Mouse (Mus musculus) MEL (cell line): ENCODE results near the gene Atf7ip. TPM values are rescaled to one million over a fixed set of nuclear protein-coding genes. Genes with fewer than 3 reads are reported as not detected.

Experiments used
- DNase-seq: peaks from one replicate; pipeline ENCODE4 v3.0.0; 2011; ENCODE audit warnings: low read depth, low spot score
- H3K27ac ChIP-seq: 2 replicates; pipeline ENCODE4 v1.5.1; 2012; ENCODE audit warnings: low read depth, mild to moderate bottlenecking, control low read depth, low read length, moderate library complexity; ENCODE audit not compliant: control insufficient read depth
- H3K27me3 ChIP-seq, 2 experiments: fragments of 150-350 bp in 1 of 2; sonication (generic) in 1 of 2; 2 replicates each; pipeline ENCODE4 v1.6.1; 2012; ENCODE audit warnings: low read length in 2 of 2, mild to moderate bottlenecking in 2 of 2, improper control_type of control experiment in 1 of 2, moderate library complexity in 1 of 2; ENCODE audit not compliant: insufficient read depth in 2 of 2, control insufficient read depth in 1 of 2
- H3K36me3 ChIP-seq, 2 experiments: 2 replicates each; pipeline ENCODE4 v1.6.1; 2012 to 2014; ENCODE audit warnings: low read length in 2 of 2, improper control_type of control experiment in 1 of 2, inconsistent platforms in 1 of 2, mild to moderate bottlenecking in 1 of 2; ENCODE audit not compliant: insufficient read depth in 2 of 2, control insufficient read depth in 1 of 2
- H3K4me1 ChIP-seq, 2 experiments: fragments of 150-350 bp in 1 of 2; sonication (generic) in 1 of 2; 2 replicates each; pipeline ENCODE4 v1.6.1; 2012; ENCODE audit warnings: low read length in 2 of 2, improper control_type of control experiment in 1 of 2, mild to moderate bottlenecking in 1 of 2; ENCODE audit not compliant: insufficient read depth in 2 of 2, control insufficient read depth in 1 of 2
- H3K4me3 ChIP-seq, 2 experiments: fragments of 150-350 bp in 1 of 2; sonication (generic) in 1 of 2; 2 replicates each; pipeline ENCODE4 v1.5.1; 2012; ENCODE audit warnings: low read depth in 2 of 2, low read length in 2 of 2, mild to moderate bottlenecking in 2 of 2, moderate library complexity in 2 of 2, control low read depth in 1 of 2, improper control_type of control experiment in 1 of 2; ENCODE audit not compliant: control insufficient read depth in 1 of 2, insufficient read depth in 1 of 2
- H3K79me2 ChIP-seq: 2 replicates; pipeline ENCODE4 v1.6.1; 2012; ENCODE audit warnings: mild to moderate bottlenecking, low read length, moderate library complexity; ENCODE audit not compliant: control insufficient read depth, poor library complexity, insufficient read depth
- H3K9ac ChIP-seq: 2 replicates; pipeline ENCODE4 v1.6.1; 2012; ENCODE audit warnings: low read depth, mild to moderate bottlenecking, control low read depth, low read length, moderate library complexity; ENCODE audit not compliant: control insufficient read depth, poor library complexity, severe bottlenecking
- H3K9me3 ChIP-seq: fragments of 150-350 bp; sonication (generic); replicated peaks from 2 replicates; pipeline ENCODE4 v1.6.1; 2012; ENCODE audit warnings: mild to moderate bottlenecking, low read length, improper control_type of control experiment, moderate library complexity; ENCODE audit not compliant: insufficient read depth
- CHD1 ChIP-seq: IDR thresholded peaks from 2 replicates; pipeline ENCODE4 v1.6.1; 2012; ENCODE audit warnings: low read depth, mild to moderate bottlenecking, inconsistent platforms, low read length, improper control_type of control experiment
- CHD2 ChIP-seq: IDR thresholded peaks from 2 replicates; pipeline ENCODE4 v1.6.1; 2011; ENCODE audit warnings: low read length, improper control_type of control experiment
- CTCF ChIP-seq, 3 experiments: IDR thresholded peaks in 2 of 3; conservative IDR thresholded peaks in 1 of 3; 2 replicates each; pipeline ENCODE4 v1.5.1; 2011 to 2012; ENCODE audit warnings: low read length in 3 of 3, low read depth in 2 of 3, mild to moderate bottlenecking in 2 of 3, improper control_type of control experiment in 1 of 3, inconsistent platforms in 1 of 3, mixed read lengths in 1 of 3, moderate library complexity in 1 of 3; ENCODE audit not compliant: control insufficient read depth in 1 of 3, insufficient read depth in 1 of 3, poor library complexity in 1 of 3, severe bottlenecking in 1 of 3
- GATA1 ChIP-seq: IDR thresholded peaks from 2 replicates; pipeline ENCODE4 v1.6.1; 2011; ENCODE audit warnings: low read depth, low read length, improper control_type of control experiment
- HCFC1 ChIP-seq: IDR thresholded peaks from 2 replicates; pipeline ENCODE4 v1.6.1; 2012; ENCODE audit warnings: low read depth, mild to moderate bottlenecking, inconsistent platforms, low read length, improper control_type of control experiment, moderate library complexity
- NELFE ChIP-seq: IDR thresholded peaks from 2 replicates; pipeline ENCODE4 v1.6.1; 2011; ENCODE audit warnings: low read depth, low read length, improper control_type of control experiment
- POLR2A ChIP-seq, 2 experiments: IDR thresholded peaks; 2 replicates each; pipeline ENCODE4 v1.6.1; 2011 to 2012; ENCODE audit warnings: low read length in 2 of 2, mild to moderate bottlenecking in 2 of 2, control low read depth in 1 of 2, improper control_type of control experiment in 1 of 2, low read depth in 1 of 2, moderate library complexity in 1 of 2; ENCODE audit not compliant: control insufficient read depth in 1 of 2, insufficient read depth in 1 of 2, poor library complexity in 1 of 2
- SIN3A ChIP-seq: IDR thresholded peaks from 2 replicates; pipeline ENCODE4 v1.6.1; 2012; ENCODE audit warnings: low read length, improper control_type of control experiment, inconsistent platforms
- TAL1 ChIP-seq: IDR thresholded peaks from 2 replicates; pipeline ENCODE4 v1.6.1; 2012; ENCODE audit warnings: mild to moderate bottlenecking, inconsistent platforms, low read length, moderate library complexity, mixed read lengths
- TBP ChIP-seq: IDR thresholded peaks from 2 replicates; pipeline ENCODE4 v1.8.0; 2011; ENCODE audit warnings: low read depth, low read length, improper control_type of control experiment
- polyA plus RNA-seq, 2 experiments: library from polyadenylated mRNA; stranded (reverse) in 1 of 2; unstranded in 1 of 2; fragments of >175 nt in 1 of 2; fragments of >200 nt in 1 of 2; gene quantifications; 2 replicates each; pipeline versions ENCODE4 v1.2.1 to v1.2.4; 2012; ENCODE audit warnings: low replicate concordance in 2 of 2, low read depth in 1 of 2; ENCODE audit not compliant: insufficient read length in 2 of 2, insufficient read depth in 1 of 2, missing spikeins in 1 of 2
- total RNA-seq: library from RNA; depleted of rRNA; stranded (reverse); fragments of 300-350 nt; gene quantifications from 2 replicates; pipeline ENCODE4 v1.2.3, GENCODE M21; 2012

The Atf7ip gene
- total and polyA plus RNA-seq, 3 experiments = 7.3 to 56.1 (median 24.6) TPM

DNA sequence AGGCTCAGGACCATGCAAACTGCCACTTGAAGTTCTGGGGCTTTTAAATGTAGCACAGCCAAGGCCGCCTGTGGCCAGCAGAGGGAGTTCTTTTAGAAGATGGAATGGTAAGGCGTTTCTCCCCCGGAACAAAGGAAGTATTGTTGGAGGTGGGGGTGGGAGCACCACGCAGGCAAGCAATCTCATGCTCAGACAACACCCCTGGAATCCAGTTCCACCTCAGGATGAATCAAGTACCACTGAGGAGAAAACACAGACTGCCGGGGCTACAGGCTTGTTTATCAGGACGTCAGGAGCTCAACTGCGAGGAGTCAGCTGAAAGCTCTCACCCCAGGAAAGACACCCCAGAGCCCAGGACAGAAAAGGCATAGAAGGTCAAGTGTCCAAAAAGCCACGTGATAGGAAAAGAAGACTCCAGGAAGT lies 40.0 kb upstream of the Atf7ip start:
- TF ChIP-seq CHD1 = no peak
- peak in 1 of 2 experiments; percentile 40; a peak in 1 of 4 replicates for TF ChIP-seq POLR2A (IDR thresholded peaks at IDR 0.05; ENCODE audit: control insufficient read depth in 1 of 2, insufficient read depth in 1 of 2, low read depth in 1 of 2, low read length in 2 of 2, poor library complexity in 1 of 2)
- TF ChIP-seq CTCF (IDR thresholded peaks at IDR 0.05 in 2 of 3, conservative IDR thresholded peaks at IDR 0.05 in 1 of 3; ENCODE audit: control insufficient read depth in 1 of 3, insufficient read depth in 1 of 3, low read depth in 2 of 3, low read length in 3 of 3, poor library complexity in 1 of 3, severe bottlenecking in 1 of 3) = peak in 2 of 3 experiments; percentile 74 to 82; a peak in 4 of 6 replicates
- peak; percentile 53; the same call in 1 of the 2 replicates for TF ChIP-seq TBP
- peaks cover 0 to 37% of the 10 kb centered on the region in 2 experiments; a peak in 2 of 4 replicates for H3K4me1 ChIP-seq
- H3K9ac ChIP-seq = peak overlapping the region; percentile 67
- no peaks in the 10 kb centered on the region for H3K27me3 ChIP-seq
- H3K27ac ChIP-seq = peak overlapping the region; percentile 97
- no peaks in the 10 kb centered on the region; the same call in 1 of the 2 replicates for H3K79me2 ChIP-seq
- peak; percentile 93 for DNase-seq
- H3K9me3 ChIP-seq = no peaks in the 10 kb centered on the region
- peak overlapping the region; percentile 18 to 37 for H3K4me3 ChIP-seq
- H3K36me3 ChIP-seq = peaks cover 0 to 41% of the 10 kb centered on the region in 2 experiments; a peak in 2 of 4 replicates

DNA sequence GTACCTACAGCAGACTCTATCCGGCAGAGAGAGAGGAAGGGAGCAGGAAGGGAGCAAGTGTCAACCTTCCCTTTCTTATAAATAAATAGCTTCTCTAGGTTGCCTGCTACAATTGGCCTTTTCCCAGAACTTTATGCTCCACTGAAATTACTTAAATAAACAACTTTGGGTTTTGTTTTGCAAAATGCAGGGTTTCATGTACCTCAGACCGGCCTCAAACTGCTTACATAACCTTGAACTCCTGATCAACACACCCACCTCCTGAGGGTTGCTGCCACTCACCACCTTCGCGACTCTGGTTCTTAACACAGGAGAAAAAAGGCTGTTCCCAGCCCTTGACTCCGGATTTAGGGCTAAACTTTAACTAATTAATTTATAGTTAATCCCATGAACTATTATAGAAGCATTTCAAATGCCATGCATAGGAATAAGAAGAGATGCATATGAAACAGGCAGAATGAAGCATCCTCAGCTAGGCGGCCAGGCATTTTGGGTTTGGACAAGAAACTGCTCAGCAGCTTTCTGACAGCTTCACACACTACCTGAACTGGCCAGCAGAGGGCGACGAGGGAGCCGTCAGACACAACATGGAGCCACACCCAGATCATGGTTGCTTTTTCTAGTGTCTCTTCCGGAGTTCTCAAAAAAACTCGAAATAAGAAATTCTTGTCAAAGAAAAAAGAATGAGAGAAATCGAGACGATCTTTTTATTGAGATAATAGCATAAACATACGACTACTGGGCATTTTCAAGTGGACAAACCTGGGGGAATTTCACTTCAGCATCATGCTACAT lies 38.8 kb upstream of the Atf7ip start:
- no peaks in the 10 kb centered on the region for H3K9me3 ChIP-seq
- peak overlapping the region; percentile 97 for H3K27ac ChIP-seq
- H3K36me3 ChIP-seq = peaks cover 0 to 41% of the 10 kb centered on the region in 2 experiments; a peak in 2 of 4 replicates
- no peaks in the 10 kb centered on the region; the same call in 1 of the 2 replicates for H3K79me2 ChIP-seq
- peaks cover 0 to 37% of the 10 kb centered on the region in 2 experiments; a peak in 2 of 4 replicates for H3K4me1 ChIP-seq
- H3K9ac ChIP-seq = peak overlapping the region; percentile 67
- DNase-seq = peak; percentile 95
- H3K4me3 ChIP-seq = peak overlapping the region; percentile 12 to 18
- no peaks in the 10 kb centered on the region for H3K27me3 ChIP-seq
- TF ChIP-seq NELFE (no peak), HCFC1 (no peak), CTCF (IDR thresholded peaks at IDR 0.05 in 2 of 3, conservative IDR thresholded peaks at IDR 0.05 in 1 of 3; ENCODE audit: control insufficient read depth in 1 of 3, insufficient read depth in 1 of 3, low read depth in 2 of 3, low read length in 3 of 3, poor library complexity in 1 of 3, severe bottlenecking in 1 of 3) (peak in 2 of 3 experiments; percentile 64 to 80; a peak in 4 of 6 replicates), TBP (peak; percentile 63), CHD2 (no peak)

DNA sequence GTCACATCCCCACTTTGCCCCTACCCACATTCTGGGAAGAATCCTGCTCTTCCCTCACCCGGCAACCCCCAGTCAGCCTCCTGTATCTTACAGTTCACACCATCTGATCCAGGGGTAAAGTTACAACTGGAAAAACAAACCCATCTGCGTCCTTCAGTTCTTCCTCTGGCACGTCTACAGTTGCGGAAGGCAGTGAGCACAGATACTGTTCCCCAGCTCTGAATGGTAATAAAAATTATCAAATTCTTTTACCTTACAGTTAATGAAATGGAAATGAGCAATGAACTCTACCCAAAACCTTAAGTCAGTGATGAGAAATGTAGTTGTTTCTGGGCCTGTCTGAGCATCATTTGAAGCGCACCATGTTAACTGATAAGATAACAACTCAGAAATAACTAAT lies 38.1 kb upstream of the Atf7ip start:
- Histone ChIP-seq H3K9me3 (no peaks in the 10 kb centered on the region), H3K27me3 (no peaks in the 10 kb centered on the region), H3K79me2 (no peaks in the 10 kb centered on the region; the same call in 1 of the 2 replicates), H3K27ac (peak overlapping the region; percentile 97), H3K36me3 (peaks cover 0 to 41% of the 10 kb centered on the region in 2 experiments; a peak in 2 of 4 replicates), H3K4me1 (peaks cover 0 to 37% of the 10 kb centered on the region in 2 experiments; a peak in 2 of 4 replicates), H3K4me3 (peak overlapping the region; percentile 12 to 18), H3K9ac (peak overlapping the region; percentile 67)
- peak; percentile 81 for DNase-seq
- TF ChIP-seq POLR2A (IDR thresholded peaks at IDR 0.05; ENCODE audit: control insufficient read depth in 1 of 2, insufficient read depth in 1 of 2, low read depth in 1 of 2, low read length in 2 of 2, poor library complexity in 1 of 2) (peak in 1 of 2 experiments; percentile 34; a peak in 1 of 4 replicates), TAL1 (peak; percentile 70), SIN3A (no peak), GATA1 (peak; percentile 77)
